Mouse (Mus musculus) urinary bladder, postnatal 25 days (tissue): ENCODE measurements around the gene Rab13.

ENCODE experiments used
- DNase-seq: peaks from one replicate; pipeline ENCODE4 v3.0.0; 2022; ENCODE audit warnings: low spot score

Gene Rab13

DNA sequence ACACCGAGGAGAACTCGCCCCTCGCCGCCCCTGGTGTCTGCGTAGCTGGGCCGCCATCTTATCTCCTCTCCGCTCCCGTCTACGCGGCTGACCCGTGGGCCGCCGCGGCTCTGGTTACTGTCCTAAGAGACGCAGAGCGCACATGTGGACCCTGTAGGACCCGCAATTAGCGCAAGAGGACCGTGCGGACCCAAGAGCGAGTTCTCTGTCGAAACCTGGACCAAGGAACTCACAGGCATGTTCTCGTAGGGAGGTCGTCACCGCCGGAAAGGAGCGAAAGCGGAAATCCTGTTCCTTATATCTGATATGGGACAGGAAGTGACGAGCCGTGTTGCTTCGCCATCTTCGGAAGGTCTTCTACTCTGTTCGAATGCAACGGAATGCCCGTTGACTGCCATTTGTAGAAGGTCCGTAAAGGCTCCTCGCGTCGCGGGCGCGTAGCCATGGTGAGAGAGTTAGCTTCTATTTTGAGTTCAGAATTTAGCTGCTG is at the start of gene Rab13, which contains the start of gene Rps27:
Rab13 (plus strand) TSS at position 319 of the 490 bp plus-strand sequence.
Rps27 (minus strand) TSS at position 275 of the 490 bp plus-strand sequence.
- peak; percentile 74 for DNase-seq

DNA sequence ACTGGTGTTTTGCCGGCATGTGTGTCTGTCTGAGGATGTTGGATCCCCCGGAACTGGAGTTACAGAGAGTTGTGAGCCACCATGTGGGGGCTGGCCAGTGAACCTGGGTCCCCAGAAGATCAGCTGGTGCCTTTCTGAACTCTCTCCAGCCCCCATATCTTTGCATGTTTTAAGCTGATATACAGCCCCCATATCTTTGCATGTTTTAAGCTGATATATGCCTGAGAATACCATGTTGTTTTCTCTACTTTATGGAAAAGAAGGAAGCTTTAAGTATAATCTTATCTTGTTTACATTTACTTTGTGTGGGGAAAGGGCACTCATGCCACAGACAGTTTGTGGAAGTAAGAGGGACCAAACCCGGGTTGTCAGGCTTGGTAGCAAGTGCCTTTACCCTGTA is 33.9 kb upstream of the Rab13 start:
- no peak for DNase-seq

DNA sequence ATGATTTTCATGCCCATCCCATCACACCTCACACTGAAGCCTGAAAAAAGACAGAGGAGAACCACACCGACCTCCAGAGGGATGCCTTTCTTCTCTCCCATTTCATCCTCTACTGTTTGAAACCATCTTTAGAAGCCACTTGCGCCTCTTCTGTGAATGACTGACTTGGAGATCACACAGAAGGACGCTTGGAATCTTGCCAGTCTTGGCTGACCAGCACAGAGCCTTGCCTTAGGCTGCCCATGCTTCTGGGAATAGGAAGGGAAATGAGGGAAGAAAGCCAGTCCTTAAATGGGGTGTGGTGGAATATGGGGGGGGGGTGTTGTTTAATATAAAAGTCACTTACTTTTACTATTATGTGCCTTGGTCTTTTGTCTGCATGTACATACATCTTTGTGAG is 29.9 kb upstream of the Rab13 start:
- no peak for DNase-seq

DNA sequence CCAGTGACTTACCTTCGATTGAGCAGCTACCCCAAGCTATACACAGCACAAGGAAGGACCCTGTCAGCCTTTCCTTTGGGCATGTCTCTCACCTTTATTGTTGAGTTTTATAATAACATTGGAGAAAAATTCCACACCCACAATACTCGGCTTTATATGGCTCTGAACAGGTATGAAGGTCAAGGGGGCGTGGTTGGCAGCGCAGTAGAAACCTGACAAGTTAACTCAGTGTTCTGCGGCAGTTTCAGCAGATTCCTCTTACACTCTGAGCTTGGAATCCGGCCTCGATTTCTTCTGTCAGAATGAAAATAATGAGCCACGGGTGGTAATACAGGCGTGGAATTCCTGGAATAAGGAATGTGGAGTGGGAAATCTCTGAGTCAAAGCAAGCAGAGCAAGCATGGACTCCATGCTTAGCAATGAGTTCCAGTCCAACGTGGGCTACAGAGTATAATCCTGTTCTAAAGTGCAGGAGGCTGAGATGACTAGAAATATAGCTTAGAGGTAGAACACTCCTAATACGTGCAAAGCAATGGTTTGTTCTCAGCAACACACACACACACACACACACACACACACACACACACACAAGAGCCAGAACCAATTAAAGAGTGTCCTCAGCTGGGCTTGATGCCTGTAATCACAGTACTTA is 22.5 kb upstream of the Rab13 start:
- no peak for DNase-seq

DNA sequence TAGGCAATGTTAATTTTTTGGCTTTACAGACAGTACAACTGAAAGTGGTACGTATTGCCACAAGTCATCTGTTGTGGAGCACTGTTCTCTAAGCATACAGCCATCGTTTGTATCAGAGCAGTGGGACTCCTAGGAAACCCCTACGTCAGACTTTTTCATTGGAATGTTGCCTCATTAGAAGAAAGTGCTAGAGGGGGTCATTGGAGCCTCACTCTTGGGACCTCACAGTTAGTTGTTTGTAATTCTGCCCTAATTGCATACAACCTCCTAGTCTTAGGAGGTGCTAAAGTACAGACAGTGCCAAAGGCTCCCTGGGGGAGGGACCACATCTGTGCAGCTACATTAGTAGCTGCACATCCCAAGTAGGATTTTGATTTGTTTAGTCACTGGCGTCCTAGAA is 18.7 kb upstream of the Rab13 start:
- no peak for DNase-seq

DNA sequence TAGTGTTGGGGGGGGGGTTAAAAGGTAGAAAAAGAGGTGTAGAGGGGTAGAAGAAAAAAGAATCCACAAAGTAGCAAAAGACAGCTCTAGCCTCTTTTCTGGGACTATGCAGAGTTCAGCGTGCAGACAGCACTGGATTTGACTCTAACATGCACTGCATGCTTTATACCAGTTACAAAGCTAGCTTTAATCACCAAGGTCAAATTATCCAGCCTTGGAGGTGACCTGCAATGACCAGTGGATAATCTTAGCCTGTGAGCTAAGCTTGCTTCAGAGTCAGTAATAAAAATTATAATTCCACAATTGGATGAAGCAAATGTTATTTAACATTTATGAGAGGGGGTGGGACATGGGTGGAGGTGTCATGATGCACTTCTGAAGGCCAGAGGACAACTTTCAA is 17.9 kb upstream of the Rab13 start:
- no peak for DNase-seq

DNA sequence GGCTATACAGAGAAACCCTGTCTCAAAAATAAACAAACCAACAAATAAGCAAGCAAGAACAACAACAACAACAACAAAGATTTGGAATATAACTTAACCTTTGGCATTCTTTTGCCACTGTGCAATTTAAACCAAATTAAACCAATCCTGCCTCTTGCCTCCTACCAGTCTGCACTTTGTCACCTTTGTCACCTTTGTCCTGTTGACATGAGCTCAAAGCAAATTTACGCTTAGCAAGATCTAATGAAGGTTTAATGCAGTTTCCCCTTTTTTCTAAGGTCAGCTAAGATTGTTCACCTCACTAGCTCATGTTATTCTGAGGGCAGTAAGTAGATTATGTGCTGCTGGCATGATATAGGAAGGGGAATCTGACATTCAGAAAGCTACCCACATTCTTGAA is 15.9 kb upstream of the Rab13 start:
- DNase-seq, result no peak

DNA sequence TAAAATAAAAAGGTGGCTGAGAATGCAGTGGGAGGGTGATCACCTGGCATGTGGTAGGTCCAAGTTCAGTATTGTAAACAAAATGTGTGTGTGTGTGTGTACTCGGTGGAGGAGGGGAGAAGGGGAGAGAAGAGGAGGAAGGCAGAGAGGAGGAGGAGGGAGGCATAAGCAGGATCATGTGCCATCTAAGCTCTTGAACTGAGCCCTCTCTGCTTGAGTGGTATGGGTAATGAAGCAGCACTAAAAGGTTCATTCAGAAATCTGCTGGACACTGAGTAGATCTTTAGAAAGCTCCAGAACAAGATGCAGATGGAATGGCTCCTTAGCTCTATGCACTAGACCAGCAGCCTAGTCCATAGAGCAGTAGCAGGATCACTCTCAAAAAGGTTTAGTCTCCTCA is 10.6 kb upstream of the Rab13 start:
- DNase-seq, result no peak

DNA sequence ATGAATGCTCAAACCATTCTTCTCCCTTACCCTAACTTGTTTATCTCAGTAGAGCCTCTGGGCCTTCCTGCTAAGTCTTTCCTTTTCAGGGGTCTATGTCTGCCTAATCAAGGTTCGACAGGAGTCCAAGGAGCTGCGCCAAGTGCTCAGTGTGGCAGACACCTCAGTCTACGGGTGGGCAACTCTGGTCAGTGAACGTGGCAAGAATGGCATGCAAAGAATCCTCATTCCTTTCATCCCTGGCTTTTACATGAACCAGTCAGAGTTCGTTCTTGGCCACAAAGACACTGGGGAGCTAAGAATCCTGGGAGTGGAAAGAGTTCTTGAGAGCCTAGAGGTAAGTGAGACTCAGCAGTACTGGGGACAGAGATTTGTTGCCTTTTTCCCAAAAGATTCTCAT is 9.9 kb upstream of the Rab13 start:
- no peak for DNase-seq

DNA sequence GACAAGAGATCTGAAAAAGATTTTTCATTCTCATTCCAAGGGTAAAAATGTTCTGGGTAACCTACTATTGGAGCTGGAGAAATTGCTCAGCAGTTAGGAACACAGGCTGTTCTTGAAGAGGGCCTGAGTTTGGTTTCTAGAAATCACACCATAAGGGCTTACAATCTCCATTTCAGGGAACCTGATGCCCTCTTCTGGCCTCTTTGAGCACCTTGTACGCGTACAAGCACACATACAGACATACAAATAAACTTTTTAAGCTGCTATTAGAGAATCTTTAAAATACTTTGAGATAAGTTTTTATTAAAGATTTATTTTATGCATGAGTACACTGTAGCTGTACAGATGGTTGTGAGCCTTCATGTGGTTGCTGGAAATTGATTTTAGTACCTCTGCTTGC is 8.9 kb upstream of the Rab13 start:
- DNase-seq, result no peak

DNA sequence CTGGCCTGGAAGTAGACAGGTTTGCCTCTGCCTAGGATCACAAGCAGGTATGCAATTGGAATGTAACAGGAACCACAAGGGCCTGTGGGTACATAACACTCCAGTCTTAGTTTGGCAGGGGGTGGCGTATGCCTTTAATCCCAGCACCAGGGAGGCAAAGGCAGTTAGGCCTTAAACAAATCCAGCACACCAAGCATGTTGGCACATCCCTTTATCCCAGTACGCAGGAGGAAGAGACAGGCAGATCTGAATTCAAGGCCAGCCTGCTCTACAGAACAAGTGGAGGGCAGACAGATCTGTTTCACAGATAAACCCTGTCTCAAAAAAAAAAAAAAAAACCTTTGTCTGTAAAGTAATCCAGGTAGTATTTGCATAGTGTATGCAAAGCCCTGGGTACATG is 4.8 kb upstream of the Rab13 start:
- DNase-seq, result no peak

DNA sequence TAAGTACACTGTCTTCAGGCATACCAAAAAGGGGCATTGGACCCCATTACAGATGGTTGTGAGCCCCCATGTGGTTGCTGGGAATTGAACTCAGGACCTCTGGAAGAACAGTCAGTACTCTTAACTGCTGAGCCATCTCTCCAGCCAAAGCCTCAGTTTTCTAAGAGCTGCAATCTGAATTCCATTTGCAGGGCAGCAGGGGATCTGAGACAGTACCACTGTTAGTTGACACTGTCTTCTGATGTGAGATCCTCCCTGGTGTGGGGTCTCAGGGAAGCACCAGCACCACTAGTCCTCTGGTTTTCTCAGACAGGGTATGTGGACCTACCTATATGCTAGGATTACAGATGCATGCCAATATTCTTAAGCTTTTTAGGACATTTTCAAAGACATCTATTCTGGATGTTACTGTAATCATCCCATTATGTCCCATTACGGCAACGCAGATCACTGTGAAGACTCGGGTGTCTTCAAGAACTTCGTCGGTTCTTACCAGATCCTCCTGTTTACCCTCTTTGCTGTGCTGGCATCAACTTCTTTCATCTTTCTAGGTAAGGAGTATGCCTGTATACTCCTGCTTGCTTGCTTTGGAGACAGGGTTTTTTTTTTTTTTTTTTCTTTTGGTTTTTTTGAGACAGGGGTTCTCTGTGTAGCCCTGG is 3.5 kb upstream of the Rab13 start:
- no peak for DNase-seq

DNA sequence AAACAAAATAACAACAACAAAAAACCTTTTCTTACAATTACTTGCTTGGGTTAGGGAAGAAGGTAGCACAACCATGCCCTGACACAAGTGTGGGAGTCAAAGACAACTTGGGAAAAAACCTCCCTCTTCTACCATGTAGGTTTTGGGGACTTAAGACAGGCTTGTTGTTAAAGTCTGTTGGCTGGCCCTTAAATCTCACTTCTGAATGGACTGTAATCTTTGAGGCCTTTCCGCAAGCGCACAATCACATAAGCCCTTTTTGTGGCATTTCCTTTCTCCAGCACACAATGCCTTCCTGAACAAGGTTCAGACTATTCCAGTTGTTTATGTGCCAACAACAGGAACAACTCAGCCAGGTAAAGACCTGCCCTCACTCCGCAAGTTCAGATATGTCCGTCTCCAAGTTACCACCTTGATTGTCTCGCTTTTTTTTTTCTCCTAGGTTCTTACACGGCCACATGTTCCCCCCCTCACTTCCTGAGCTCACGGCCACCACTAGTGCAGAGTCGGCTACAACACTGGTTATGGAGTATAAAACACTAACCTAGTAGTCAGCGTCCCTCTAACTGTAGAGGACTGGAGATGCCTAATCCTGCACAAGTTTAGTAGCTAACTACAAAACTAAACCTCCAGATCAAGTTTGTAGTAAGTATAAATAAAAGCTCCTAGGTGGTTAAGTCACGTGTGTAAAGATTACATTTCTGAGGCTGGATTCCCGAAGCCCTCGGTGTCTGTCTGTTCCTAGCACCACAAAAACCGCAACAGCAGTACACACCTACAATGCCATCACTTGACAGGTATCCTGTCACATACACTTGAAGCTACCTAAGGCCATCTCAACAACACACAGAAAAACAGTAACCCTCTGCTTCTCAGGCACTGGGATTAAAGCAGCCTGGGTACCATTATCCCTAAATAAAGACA is 1.8 kb upstream of the Rab13 start:
- DNase-seq, result no peak

DNA sequence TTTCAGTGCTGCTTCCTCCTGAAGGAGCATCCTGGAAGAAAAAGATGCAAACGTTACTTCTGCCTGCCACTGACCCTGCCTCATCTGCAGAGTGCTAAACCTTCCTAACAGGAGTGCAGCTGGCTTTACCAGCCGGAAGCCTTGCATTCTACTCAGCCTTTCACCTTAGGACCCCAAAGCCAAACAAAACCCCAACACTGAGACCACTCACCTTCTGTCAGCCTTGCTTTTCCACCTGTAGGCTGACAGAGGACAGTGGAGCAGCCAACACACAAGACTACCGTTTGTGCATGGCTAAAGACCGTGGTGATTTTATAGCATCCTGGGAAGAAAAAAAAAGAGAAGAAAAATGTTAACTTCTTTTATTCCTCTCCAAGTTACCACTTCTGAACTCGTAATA is 772 bp upstream of the Rab13 start:
- no peak for DNase-seq

DNA sequence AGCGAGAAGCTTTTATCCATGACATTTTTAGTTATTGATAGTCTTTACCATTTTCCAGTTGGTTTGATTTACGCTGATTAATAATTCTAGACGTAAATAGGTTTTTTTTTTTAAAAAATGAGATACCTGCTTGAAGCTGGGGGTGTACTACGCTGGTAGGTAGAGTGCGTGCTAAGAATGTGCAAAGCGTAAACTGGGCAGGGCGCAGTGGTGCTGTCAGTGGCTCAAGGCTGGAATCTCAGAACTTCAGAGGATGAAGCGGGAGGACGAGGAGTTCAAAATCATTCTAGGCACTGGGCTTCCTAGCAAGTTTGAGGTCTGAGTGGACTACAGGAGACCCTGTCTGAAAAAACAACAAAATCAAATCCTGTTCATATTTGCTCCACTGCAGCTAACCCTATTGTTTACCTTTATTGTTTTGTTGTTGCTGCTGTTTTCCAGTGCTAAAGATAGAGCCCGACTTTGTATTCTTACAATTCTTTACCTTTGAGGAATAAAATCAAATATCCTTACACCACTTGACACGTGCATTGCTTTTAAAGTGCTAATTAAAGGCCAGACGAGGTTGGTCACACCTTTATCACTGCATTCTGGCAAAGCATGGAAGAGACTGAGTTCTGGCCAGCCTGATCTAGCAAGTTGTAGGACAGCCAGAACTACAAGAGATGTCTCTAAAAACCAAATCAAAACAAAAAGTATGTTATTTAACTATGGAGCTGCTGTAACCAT is 625 bp downstream of the Rab13 start:
- no peak for DNase-seq

DNA sequence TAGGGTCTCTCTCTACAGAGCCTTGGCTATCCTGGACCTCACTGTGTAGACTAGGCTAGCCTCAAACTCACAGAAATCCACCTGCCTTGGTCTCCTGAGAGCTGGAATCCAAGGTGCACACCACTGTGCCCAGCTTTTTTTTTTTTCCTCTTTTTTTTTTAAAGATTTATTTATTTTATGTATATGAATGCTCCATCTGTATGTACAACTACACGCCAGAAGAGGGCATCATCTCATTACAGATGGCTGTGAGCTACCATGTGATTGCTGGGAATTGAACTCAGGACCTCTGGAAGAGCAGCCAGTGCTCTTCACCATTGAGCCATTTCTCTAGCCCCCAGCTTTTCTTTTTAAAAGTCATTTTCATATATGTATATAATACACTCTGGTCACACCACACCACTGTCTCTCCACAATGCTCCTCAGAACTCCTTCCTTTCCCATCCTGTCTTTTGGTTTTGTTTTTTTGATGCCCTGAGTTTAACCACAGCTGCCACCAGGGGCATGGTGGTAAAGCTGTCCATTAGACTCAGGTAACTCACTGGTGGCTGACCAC is 2.4 kb downstream of the Rab13 start:
- no peak for DNase-seq

DNA sequence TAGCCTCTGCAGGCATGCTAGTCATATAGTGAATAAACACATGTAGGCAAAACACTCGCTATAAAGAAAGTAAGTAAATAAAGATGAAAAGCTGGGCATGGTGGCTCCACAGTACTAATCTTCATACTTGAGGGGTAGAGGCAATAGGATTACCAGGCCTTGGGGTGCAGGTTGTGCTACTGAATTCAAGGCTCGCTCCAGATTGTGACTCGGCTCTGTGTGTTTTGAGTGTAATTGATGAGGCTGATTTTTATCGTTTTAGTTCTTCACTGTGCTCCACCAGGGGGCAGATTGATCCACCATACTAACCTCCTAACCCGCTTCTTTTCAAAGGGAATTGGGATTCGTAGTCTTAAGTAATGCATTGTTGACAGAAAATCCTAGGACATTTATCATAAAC is 6.6 kb downstream of the Rab13 start:
- no peak for DNase-seq

DNA sequence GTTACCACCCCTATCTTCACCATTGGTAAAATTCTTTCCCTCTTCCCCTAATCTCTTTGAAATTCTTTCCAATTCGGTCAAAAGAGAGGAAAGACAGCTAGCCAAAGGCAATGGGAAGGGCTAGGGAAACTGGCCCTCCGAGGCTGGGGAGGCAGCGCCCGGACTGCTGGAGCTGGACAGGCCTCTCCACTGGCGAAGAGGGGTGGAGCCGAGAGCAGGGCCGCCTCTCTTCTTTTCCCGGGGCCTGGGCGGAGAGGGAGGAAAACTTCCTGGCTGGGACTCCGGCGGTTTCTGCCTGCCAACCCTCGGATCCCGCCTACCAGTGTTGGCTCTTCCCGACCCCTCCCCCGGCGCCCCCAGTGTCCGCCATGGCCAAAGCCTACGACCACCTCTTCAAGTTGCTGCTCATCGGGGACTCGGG is 7.0 kb downstream of the Rab13 start:
- DNase-seq, result peak; percentile 67

DNA sequence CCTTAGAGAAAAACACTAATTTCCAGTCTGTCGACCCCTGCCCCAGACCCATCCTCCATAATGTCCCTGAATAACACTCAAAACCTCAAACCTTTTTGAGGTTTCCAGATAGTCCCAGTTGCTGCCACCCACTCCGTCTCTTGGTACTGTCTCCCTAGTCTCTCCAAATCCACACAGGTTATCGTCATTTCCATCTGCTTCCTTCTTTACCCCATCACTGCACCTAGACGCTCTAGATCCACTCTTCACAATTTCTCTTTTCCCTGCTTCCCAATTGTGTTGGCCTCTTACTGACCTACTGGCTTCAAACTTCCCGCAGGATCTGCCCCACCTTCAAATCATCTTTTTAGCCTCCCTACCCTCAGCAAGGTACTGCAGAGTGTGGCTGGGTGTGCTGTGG is 7.6 kb downstream of the Rab13 start:
- DNase-seq, result no peak

DNA sequence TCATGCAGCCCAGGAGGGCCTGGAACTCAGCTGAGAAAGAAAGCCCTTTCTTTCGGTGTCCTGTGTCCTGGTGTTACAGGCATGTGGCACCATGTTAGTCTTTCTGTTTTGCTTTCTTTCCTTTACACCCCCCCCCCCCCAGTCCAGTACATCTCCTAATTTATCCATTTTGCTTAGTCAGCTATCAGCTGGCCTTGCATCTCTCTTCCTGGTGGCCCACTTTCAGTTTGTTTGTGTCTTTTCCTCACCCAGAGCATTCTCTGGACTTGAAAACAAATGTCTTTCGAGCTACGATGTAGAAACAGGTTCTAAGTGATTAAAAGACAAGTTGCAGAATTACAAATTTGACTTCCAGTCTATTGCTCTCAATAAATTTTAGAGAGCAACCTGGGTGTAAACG is 9.0 kb downstream of the Rab13 start:
- DNase-seq, result no peak

DNA sequence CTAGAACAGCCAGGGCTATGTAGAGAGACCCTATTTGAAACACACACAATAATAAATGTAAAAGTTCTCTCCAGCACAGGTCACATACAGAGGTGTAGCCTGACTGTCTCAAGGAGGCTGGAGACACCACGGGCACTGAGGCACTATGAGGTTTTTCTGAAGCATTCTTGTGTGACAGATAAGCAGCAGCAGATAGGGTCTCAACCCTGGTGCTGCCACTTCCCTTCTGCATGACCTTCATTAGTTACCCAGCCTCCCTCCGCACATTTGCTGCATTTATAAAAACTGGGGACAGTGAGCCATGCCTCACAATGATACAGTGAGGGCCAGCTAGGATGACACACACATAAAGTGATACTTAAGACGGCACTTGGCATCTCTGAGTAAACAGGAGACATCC is 9.4 kb downstream of the Rab13 start:
- no peak for DNase-seq

DNA sequence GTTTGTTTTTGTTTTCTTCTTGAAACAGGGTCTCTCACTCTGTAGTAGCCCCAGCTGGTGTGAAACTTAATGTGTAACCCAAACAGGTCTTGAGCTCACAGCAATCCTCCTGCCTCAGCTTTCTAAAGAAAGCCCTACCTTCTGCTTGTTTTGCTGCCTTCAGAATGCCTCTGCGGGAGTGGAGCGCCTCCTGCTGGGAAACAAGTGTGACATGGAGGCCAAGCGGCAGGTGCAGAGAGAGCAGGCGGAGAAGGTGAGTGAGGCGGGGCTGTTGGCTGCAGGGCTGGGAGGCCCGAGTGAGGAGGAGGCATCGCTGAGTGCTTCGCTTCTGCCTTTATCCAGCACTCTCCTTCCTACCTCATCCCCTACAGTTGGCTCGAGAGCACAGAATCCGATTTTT is 10.8 kb downstream of the Rab13 start:
- no peak for DNase-seq
